ENCODE assay signal across 11 mouse cellular contexts in genomic region chr11:107276337-107276736, GRCm38 (mm10).
DNase-seq lines count a peak whose midpoint lies in the region; ATAC-seq lines count a peak whose summit lies in the region.
"Had no signal": no experiment of that assay in that cellular context is flagged by ENCODE, and none has a peak within 500 bp of the region (broad histone marks: within the 10 kb centered on the region; RNA-seq: fewer than 3 reads in every experiment).

No protein-coding gene starts in this region.

- DNase-seq in forebrain, embryonic 14.5 days (ENCODE audit: low spot score), result no peak
- no peak for DNase-seq in liver, embryonic 11.5 days (ENCODE audit: low spot score)
- DNase-seq in retina, embryonic 14.5 days (ENCODE audit: low spot score), result peak; percentile 25
- no peak for DNase-seq in midbrain, embryonic 10.5 days (ENCODE audit: low spot score)

- H3K9me3 ChIP-seq in forebrain, embryonic 14.5 days (replicated peaks; ENCODE audit: control insufficient read depth, low read length), result no peaks in the 10 kb centered on the region
- H3K9me3 ChIP-seq in forebrain, embryonic 15.5 days, result no peaks in the 10 kb centered on the region
- H3K9me3 ChIP-seq in liver, embryonic 11.5 days (ENCODE audit: control insufficient read depth, low read length), result no peaks in the 10 kb centered on the region
- no peaks in the 10 kb centered on the region for H3K9me3 ChIP-seq in liver, embryonic 12.5 days (replicated peaks)
- H3K9me3 ChIP-seq in midbrain, embryonic 10.5 days (replicated peaks), result no peaks in the 10 kb centered on the region
- H3K9me3 ChIP-seq in hindbrain, embryonic 16.5 days (ENCODE audit: control insufficient read depth, low read length), result no peaks in the 10 kb centered on the region
- H3K9me3 ChIP-seq: midbrain, embryonic 12.5 days had no signal

- peak; percentile 29; the same call in 1 of the 2 replicates for ATAC-seq in forebrain, embryonic 14.5 days
- ATAC-seq in forebrain, embryonic 15.5 days (replicated peaks), result no peak
- 0 out of 2 replicates have a peak, but pooled peaks have one; percentile 37 for ATAC-seq in liver, embryonic 11.5 days (replicated peaks; ENCODE audit: low FRiP score)
- ATAC-seq in liver, embryonic 12.5 days, result no peak
- ATAC-seq in erythroid progenitor cell, adult 5-6 weeks (replicated peaks; ENCODE audit: low FRiP score, poor library complexity, severe bottlenecking), result 0 out of 2 replicates have a peak, but pooled peaks have one; percentile 47
- ATAC-seq in hindbrain, embryonic 16.5 days, result no peak
- ATAC-seq: forebrain, embryonic 16.5 days had no signal

- H3K27ac ChIP-seq in forebrain, embryonic 14.5 days (ENCODE audit: low read depth, low read length), result no peak overlapping the region
- H3K27ac ChIP-seq in forebrain, embryonic 15.5 days (replicated peaks), result no peak overlapping the region
- no peak overlapping the region for H3K27ac ChIP-seq in liver, embryonic 11.5 days (ENCODE audit: low read depth, low read length)
- no peak overlapping the region for H3K27ac ChIP-seq in liver, embryonic 12.5 days
- H3K27ac ChIP-seq in midbrain, embryonic 10.5 days (replicated peaks), result no peak overlapping the region
- no peak overlapping the region for H3K27ac ChIP-seq in hindbrain, embryonic 16.5 days (ENCODE audit: low read depth, low read length)
- H3K27ac ChIP-seq: midbrain, embryonic 12.5 days had no signal

- no peaks in the 10 kb centered on the region for H3K27me3 ChIP-seq in forebrain, embryonic 14.5 days (replicated peaks; ENCODE audit: control insufficient read depth, insufficient read depth, low read length)
- no peaks in the 10 kb centered on the region for H3K27me3 ChIP-seq in forebrain, embryonic 15.5 days
- no peaks in the 10 kb centered on the region for H3K27me3 ChIP-seq in liver, embryonic 11.5 days (replicated peaks; ENCODE audit: control insufficient read depth, insufficient read depth, low read length)
- no peaks in the 10 kb centered on the region for H3K27me3 ChIP-seq in liver, embryonic 12.5 days (replicated peaks)
- no peaks in the 10 kb centered on the region for H3K27me3 ChIP-seq in midbrain, embryonic 10.5 days (ENCODE audit: low read depth, poor library complexity, severe bottlenecking)
- H3K27me3 ChIP-seq in hindbrain, embryonic 16.5 days (replicated peaks; ENCODE audit: control insufficient read depth, insufficient read depth, low read length), result no peaks in the 10 kb centered on the region
- H3K27me3 ChIP-seq: midbrain, embryonic 12.5 days had no signal

- H3K4me1 ChIP-seq in forebrain, embryonic 14.5 days (ENCODE audit: control insufficient read depth, insufficient read depth, low read length), result peaks cover 16% of the 10 kb centered on the region
- peaks cover 22% of the 10 kb centered on the region for H3K4me1 ChIP-seq in forebrain, embryonic 15.5 days
- H3K4me1 ChIP-seq in liver, embryonic 11.5 days (replicated peaks; ENCODE audit: control insufficient read depth, insufficient read depth, low read length), result peaks cover 12% of the 10 kb centered on the region; the same call in 1 of the 2 replicates
- peaks cover 26% of the 10 kb centered on the region for H3K4me1 ChIP-seq in liver, embryonic 12.5 days
- peaks cover 55% of the 10 kb centered on the region for H3K4me1 ChIP-seq in midbrain, embryonic 10.5 days
- H3K4me1 ChIP-seq in hindbrain, embryonic 16.5 days (ENCODE audit: control insufficient read depth, insufficient read depth, low read depth, low read length), result peaks cover 8% of the 10 kb centered on the region

- H3K9ac ChIP-seq in forebrain, embryonic 14.5 days (ENCODE audit: low read length), result no peak overlapping the region
- H3K9ac ChIP-seq in forebrain, embryonic 15.5 days (replicated peaks), result no peak overlapping the region
- no peak overlapping the region for H3K9ac ChIP-seq in liver, embryonic 11.5 days (ENCODE audit: low read depth, low read length)
- H3K9ac ChIP-seq in liver, embryonic 12.5 days, result no peak overlapping the region
- H3K9ac ChIP-seq in hindbrain, embryonic 16.5 days (ENCODE audit: low read depth, low read length), result no peak overlapping the region
- H3K9ac ChIP-seq: lung, embryonic 14.5 days; midbrain, embryonic 12.5 days had no signal

- no peak overlapping the region for H3K4me3 ChIP-seq in forebrain, embryonic 14.5 days (ENCODE audit: low read depth, low read length)
- no peak overlapping the region for H3K4me3 ChIP-seq in forebrain, embryonic 15.5 days
- no peak overlapping the region for H3K4me3 ChIP-seq in liver, embryonic 11.5 days (ENCODE audit: low read depth, low read length)
- H3K4me3 ChIP-seq in liver, embryonic 12.5 days, result no peak overlapping the region
- no peak overlapping the region for H3K4me3 ChIP-seq in midbrain, embryonic 10.5 days
- H3K4me3 ChIP-seq in hindbrain, embryonic 16.5 days (ENCODE audit: low read length), result no peak overlapping the region
- H3K4me3 ChIP-seq: midbrain, embryonic 12.5 days had no signal

- no peaks in the 10 kb centered on the region for H3K36me3 ChIP-seq in forebrain, embryonic 14.5 days (ENCODE audit: control insufficient read depth, insufficient read depth, low read length)
- H3K36me3 ChIP-seq in forebrain, embryonic 15.5 days, result no peaks in the 10 kb centered on the region
- no peaks in the 10 kb centered on the region for H3K36me3 ChIP-seq in liver, embryonic 11.5 days (ENCODE audit: control insufficient read depth, insufficient read depth, low read length)
- no peaks in the 10 kb centered on the region for H3K36me3 ChIP-seq in liver, embryonic 12.5 days
- no peaks in the 10 kb centered on the region for H3K36me3 ChIP-seq in midbrain, embryonic 10.5 days
- no peaks in the 10 kb centered on the region for H3K36me3 ChIP-seq in hindbrain, embryonic 16.5 days (ENCODE audit: control insufficient read depth, insufficient read depth, low read length)
- H3K36me3 ChIP-seq: midbrain, embryonic 12.5 days had no signal

- H3K4me2 ChIP-seq in forebrain, embryonic 14.5 days (ENCODE audit: low read length), result no peak overlapping the region
- H3K4me2 ChIP-seq in forebrain, embryonic 15.5 days (replicated peaks), result no peak overlapping the region
- no peak overlapping the region for H3K4me2 ChIP-seq in liver, embryonic 11.5 days
- no peak overlapping the region for H3K4me2 ChIP-seq in liver, embryonic 12.5 days
- no peak overlapping the region for H3K4me2 ChIP-seq in hindbrain, embryonic 16.5 days (ENCODE audit: low read length)
- H3K4me2 ChIP-seq: lung, embryonic 14.5 days; midbrain, embryonic 12.5 days had no signal

- 68% methylated on average over 3 of the region's 3 CpGs for WGBS in forebrain, embryonic 14.5 days
- 74% methylated on average over 3 of the region's 3 CpGs for WGBS in forebrain, embryonic 15.5 days
- 65% methylated on average over 3 of the region's 3 CpGs for WGBS in liver, embryonic 11.5 days
- 64% methylated on average over 3 of the region's 3 CpGs for WGBS in liver, embryonic 12.5 days (ENCODE audit: insufficient replicate concordance)
- WGBS in midbrain, embryonic 10.5 days, result 76% methylated on average over 3 of the region's 3 CpGs
- 75% methylated on average over 3 of the region's 3 CpGs for WGBS in hindbrain, embryonic 16.5 days

Comparison
In these comparisons a context has a peak if more than half of its experiments do, and no peak if none do; other contexts are left out.
1. ATAC-seq: peak in forebrain, embryonic 14.5 days (single experiment), liver, embryonic 11.5 days (single experiment) and erythroid progenitor cell, adult 5-6 weeks (single experiment); none in forebrain, embryonic 15.5 days (single experiment), liver, embryonic 12.5 days (single experiment) and hindbrain, embryonic 16.5 days (single experiment).